Mouse (Mus musculus): ENCODE data around the gene Card11. TPM values are rescaled to one million over a fixed set of nuclear protein-coding genes. Genes with fewer than 3 reads are reported as not detected.

Gene Card11
- polyA plus RNA-seq, 1 experiment from 2014 or later = 20.0 TPM

DNA sequence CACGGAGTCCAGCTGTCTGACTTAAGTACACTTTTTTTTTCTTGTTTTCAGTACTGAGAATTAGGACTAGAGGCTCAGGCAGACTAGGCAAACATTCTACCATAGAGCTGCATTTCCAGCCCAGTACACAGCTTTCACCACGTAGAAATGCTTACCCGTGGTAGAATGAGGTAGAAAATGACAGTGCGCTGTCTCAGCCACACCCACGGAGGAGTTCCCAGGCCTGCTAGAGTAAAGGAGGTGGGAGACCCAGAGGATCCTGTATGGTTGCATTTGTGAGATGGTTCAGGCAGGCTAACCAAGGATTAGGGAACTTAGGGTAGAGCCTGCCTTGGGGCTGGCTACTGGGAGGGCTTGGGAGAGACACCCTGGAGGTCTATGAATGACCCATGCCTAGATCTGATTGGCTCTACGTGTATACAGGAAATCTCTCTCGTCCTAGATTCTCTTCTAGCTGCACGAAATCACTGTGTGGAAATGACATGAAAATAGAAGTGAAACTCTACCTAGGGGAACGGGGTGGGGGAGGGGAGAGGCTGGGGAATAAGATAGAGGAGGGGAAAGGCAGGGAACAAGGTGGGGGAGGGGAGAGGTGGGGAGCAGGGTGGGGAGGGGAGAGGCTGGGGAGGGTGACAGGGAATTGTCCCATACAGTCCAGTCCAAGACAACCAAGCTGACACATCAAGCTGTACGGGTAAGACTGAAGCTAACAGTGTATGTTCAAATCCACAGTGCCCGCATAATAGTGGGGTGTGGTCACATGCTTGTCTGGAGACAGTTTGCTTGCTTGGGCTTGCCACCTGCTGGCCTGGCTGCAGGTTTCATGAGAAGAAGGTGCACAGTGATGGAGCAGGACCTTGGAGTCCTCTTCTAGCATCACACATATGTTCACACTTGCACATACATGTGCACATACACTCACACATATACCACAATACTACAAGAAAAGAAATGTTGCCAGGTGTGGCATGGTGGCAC, 8.0 kb downstream of the Card11 start:
- DNase-seq (ENCODE audit: low spot score) = no peak

DNA sequence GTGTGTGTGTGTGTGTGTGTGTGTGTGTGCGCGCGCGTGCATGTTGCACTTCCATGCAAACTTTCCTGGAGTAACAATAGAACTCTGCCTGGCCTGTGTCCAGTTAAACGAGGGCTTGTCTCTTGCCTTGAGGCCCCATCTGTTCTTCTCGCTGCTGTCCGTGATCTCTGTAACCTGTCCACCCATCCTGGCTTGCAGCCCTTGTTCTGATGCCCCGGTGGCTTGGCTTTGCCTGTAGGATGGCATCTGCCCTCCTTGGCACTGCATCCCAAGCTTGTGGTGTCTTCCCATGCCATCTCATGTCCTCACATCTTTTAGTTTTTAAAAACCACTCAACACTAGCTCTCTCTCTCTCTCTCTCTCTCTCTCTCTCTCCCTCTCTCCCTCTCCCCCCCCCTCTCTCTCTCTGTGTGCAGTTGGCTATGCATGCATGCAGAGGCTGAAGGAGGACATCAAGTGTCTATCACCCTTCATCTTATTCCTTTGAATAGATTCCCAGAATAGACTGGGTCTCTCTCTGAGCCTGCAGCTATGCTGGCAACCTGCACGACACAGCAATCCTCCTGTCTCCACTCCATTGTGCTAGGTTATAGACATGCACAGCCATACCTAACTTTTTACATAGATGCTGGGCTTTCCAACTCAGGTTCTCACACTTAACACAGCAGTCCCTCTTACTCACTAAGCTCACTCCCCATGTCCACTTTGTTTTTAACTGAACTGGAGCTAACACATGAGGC, 14.9 kb downstream of the Card11 start:
- no peak for DNase-seq (ENCODE audit: low spot score)

DNA sequence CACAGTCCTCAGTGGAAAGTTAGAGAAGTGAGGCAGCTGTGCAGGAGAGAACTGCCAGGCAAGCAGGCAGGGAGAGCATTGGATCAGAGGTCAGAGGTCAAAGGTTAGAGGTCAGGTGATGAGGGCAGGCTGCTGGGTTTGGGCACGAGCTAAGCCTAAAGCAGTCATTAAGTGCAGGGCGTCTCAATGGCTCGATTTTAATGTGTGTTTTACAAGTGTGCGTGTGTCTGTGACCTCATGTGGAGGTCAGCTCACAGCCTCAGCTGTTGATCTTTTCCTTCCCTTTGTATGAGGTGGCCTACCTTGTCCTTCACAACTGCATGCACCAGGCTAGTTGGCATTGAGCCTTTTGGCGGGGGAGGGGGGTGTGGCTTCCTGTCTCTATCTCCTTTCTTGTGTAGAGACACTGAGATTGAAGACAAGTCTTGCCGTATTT, 19.0 kb downstream of the Card11 start:
- DNase-seq (ENCODE audit: low spot score) = no peak

DNA sequence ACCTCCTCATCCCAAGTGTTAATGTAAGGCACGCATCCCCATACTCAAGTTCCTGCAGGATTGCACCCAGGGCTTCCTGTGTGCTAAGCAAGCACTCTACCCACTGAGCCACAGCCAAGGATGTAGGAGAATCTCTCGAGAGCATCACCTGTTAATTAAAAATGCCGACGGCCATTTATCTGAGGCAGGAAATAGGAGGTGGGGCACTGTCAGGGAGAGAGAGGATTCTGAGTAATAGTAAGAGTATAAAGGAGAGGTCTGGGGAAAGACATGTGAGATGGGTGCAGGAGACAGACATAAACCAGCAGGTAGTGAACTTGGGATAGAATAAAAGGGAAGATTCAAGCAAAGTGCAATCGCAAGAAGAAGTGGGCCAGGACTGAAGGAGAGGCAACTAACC, 19.6 kb downstream of the Card11 start:
- DNase-seq (ENCODE audit: low spot score) = no peak

DNA sequence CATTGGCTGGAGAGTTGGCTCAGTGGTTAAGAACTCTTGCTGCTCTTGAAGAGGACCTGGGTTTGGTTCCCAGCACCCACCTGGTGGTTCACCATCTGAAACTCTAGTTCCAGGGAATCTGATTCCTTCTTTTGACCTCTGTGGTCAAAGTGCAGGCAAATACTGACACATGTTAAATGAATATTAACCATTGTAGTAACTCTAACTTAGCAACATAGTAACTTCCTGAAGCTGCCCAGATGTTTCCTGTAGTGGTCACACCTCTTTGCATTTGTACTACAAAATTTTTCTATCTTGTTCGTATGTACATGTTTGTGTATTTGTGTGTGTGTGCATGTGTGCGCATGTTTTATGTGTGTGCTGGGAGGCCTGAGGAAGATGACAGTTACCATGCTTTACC, 20.3 kb downstream of the Card11 start:
- DNase-seq (ENCODE audit: low spot score) = no peak

DNA sequence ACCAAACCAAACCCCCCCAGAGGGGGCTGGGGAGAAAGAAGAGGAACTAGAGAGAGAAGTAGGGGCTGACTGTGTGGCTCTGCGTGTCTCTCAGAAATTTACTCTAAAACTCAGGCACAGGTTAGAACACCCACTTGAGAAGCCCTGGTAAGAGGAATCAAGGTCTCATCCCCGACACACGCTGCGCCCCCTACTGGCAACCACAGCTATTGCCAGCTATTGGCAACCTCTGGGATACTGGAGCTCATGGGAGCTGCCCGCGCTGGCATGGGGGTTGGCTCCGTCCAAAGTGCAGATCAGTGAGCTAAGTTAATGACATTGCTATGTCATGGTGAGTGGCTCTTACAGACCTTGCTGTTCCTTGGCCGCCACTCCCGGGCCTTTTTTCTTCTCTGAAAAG, 37.4 kb downstream of the Card11 start:
- peak; percentile 63 for DNase-seq (ENCODE audit: low spot score)

DNA sequence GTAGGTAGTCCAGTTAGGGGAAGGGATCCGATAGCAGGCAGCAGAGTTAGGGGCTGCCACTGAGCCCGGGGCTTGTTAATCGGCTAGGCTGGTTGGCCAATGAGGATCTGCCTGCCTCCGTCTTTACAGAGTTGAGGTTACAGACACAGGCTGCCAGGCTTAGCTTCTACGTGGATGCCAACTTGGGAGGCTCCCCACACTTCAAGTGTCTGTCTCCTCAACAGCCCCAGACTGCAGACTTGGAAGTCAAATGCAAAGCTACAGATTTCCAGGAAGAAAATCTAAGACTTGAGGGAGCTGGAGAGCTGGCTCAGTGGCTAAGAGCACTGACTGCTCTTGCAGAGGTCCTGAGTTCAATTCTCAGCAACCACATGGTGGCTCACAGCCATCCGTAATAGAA, 39.6 kb downstream of the Card11 start:
- DNase-seq (ENCODE audit: low spot score) = no peak

DNA sequence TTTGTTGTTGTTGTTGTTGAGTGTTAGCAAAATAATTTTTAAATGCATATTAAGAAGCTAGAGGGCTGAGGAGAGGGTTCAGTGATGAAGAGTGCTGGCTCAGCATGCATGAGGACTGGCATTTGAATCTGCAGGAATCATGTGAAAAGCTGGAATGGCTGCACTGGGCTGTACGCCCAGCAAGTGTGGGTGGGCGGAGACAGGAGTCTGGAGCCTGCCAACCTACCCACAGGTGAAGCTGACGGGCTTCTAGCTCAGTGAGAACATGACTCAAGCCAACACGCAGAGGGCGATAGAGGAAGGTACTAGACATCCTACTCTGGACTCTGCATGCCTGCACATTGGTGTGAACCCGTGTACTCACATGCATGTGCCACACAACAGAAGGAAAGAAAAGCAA, 41.2 kb downstream of the Card11 start:
- no peak for DNase-seq (ENCODE audit: low spot score)

DNA sequence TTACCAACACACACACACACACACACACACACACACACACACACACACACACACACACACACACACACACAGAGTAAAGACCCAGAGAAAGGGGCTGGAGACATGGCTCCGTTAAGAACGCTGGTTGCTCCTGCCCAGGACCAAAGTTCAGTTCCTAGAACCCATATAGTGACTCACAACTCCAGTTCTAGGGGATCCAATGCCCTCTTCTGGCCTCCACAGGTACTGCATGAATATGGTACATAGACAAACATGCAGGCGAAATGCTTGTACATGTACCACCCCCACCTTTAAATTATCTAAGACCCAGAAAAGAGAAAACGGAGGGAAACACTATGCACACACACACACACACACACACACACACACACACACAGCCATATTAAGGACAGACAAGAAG, 43.3 kb downstream of the Card11 start:
- no peak for DNase-seq (ENCODE audit: low spot score)

DNA sequence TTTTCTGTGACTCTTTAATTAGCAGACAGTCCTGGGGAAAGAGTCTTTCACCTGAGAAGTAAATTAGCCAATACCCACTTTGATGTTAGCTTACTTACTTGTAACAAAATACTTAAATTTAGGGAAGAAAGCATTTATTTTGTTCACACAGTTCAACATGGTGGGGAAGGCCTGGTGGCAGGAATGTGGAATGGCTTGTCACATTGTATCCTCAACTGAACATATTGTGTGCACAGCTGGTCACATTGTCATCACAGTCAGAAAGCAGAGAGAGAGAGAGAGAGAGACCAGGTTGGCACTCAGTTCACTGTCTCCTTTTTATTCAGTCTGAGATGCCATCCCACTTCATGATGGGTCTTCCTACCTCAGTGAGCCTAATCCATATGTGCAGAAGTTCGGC, 44.7 kb downstream of the Card11 start:
- no peak for DNase-seq (ENCODE audit: low spot score)

DNA sequence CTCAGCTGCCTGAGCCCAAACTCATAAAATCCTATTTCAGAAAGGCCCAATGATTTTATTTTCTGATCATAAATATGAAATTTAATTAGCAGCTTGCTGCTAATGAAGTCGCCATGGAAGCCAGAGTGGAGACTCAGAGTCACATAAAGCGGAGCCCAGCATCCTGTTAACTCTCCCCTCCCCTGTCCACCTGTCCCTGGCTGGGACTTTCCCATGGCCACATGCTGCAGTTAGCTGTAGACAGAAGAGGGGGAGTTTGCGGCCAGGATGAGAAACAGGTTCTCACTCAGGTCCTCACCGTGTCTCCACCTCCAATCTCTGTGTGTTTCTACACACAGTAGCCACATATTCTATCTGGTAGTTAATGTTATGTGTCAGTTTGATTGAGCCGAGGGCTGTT, 48.6 kb downstream of the Card11 start:
- DNase-seq (ENCODE audit: low spot score) = no peak

DNA sequence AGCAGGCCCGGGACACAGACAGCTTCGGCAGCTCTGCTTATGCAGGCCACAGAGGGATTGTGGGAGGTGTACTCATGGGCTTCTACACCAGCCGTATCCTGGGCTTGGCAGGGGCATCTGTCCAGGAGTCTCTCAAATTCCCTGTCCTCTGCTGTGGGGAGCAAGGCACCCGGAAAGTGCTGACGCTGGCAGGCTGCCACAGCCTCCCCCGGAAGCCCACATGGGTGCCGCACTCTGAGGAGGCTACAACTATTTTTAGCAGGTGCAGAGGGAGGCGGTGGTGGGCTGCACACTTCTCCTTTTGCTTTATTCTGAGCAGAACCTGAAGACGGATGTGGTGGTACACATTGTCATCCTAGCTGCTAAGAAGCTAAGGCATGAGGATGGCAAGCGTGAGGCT, 52.4 kb downstream of the Card11 start:
- peak; percentile 93 for DNase-seq (ENCODE audit: low spot score)

DNA sequence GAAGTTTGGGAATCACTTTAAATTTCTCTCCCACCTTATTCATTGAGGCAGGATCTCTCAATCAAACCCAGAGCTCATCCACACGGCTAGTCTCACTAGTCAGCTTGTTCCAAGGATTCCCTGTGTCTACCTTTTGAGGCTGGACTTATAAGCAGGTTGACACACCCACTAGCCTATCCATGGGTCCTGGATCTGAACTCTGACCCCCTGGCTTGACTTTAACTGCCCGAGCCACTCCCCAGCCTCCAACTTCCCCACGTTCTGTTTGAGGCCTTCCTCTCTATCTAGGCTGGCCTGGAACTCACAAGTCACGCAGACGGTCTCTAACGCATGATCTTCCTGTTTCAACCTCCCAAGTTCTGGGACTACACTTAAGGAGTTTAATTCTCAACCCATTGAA, 54.3 kb downstream of the Card11 start:
- no peak for DNase-seq (ENCODE audit: low spot score)

DNA sequence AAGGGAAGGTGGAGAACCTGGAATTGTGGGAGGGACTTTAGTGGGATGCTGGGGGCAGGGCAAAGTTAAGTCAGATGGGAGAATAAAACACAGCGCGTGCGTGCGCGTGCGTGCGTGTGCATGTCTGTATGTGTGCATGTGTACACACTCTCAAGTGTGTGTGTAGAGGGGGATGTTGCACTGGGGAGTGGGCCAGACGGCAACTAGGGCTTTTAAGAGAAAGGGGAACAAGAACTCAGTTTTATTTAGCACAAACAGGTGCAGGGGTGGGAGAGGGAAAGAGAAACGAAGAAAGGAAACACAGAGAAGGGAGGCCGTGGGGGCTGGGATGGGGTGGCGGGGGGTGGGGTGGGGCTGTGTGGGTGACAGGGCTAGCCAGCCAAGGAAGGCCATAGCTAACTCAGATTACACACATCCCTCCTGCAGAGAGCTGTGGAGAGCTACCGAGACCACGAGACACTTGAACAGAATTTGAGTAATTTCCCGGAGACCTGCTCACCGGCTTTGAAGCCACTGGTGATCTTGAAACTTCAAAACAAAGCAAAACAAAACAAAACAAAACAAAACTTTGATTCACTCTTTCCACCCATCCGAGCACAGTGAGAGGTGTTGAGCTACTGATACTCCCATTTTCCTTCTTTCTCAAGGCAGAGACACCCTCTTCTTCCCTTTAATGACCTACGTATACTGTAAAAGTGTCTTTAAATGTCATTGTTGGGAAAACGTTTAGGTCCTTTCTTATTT, 55.8 kb downstream of the Card11 start:
- peak; percentile 55 for DNase-seq (ENCODE audit: low spot score)

DNA sequence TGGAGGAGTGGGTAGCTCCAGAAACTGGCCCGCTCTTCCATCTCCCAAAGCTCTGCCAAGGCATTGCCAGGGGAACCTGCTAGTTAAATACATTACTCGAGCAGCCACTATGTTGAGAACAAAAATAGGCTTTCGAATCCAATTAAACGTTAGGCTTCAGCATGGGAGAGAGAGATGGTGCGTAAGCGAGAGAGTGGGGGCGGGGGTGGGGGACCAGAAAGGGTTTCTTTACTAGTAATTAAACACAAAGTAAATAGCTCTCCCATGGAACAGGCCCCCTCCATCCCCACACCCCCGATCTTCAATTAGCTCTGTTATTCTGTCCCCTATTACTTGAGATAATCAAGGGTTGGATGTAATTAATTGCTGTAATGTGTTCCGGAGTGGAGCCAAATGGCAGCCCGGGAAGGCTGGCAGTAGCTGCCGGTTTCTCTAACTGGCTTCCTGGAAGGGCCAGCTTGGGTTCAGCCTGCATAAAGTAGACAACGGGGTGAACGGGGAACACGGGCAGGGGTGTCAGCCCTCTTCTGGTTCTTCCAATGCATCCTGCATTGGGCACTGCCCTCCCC, 59.4 kb downstream of the Card11 start:
- DNase-seq (ENCODE audit: low spot score) = no peak

DNA sequence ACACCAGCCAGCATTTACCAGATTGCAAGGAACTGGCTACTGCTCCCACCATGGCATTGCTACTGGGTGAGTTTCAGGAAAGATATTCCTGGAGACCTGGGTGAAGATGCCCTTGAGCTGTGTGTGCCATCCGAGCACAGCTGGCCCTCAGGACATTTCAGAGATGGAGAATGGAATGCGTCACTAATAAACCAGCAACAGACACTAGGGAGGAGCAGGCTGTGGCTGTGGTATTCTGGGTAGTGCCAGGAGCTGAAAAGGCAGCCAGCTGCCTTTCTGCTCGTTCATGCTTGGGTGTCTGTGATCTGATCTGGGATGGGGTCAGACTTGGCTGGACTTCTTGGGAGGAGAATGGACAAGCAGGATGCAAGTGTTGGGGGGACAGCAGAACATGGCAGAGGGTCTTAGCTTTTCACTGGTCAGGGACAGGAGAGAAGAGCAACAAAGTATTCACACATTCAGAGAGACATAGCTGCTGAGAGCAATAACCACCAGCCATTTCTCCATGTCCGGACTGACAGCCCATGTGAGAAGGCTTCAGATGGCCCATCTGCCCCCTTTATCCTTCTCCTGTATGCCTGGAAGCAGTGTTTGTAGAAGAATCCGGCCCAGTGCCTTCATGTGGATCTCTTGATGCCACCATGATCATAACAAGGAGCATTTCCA, 60.0 kb downstream of the Card11 start:
- no peak for DNase-seq (ENCODE audit: low spot score)

DNA sequence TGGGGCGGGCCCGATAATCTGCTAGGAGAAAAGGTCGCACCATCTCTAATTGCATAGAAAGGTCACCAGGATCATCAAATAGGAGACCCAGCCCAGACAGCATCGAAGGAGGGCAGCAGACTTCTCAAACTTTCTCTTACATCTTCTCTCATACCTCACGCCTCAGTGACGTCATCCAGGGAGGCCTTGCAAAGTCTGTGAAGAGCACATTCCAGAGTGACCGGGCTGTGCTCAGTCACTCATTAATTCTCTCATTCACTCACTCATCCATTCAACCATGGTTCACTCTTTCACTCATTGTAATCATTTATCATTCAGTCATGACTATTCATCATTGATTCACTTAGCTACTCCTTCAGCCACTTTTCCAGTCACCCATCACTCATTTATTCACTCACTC, 63.6 kb downstream of the Card11 start:
- DNase-seq (ENCODE audit: low spot score) = no peak

DNA sequence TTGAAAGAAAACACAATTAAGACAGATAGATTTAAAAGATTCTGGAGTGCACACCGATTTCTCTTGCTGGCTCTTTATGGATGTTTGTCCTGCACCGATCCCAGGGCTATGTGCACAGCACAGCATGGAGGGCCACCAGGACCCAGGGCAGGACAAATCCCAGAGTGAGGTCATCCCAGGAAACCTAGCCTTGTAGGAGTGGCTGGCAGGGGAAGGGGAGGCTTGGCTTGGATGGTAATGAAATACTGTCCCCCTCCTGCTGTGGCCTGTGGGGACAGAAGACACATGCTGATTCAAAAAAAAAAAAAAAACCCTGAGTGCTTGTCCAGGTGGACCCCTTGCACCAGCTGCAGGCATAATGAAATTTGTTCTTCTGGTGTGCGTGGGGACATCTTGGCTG, 64.5 kb downstream of the Card11 start:
- no peak for DNase-seq (ENCODE audit: low spot score)

DNA sequence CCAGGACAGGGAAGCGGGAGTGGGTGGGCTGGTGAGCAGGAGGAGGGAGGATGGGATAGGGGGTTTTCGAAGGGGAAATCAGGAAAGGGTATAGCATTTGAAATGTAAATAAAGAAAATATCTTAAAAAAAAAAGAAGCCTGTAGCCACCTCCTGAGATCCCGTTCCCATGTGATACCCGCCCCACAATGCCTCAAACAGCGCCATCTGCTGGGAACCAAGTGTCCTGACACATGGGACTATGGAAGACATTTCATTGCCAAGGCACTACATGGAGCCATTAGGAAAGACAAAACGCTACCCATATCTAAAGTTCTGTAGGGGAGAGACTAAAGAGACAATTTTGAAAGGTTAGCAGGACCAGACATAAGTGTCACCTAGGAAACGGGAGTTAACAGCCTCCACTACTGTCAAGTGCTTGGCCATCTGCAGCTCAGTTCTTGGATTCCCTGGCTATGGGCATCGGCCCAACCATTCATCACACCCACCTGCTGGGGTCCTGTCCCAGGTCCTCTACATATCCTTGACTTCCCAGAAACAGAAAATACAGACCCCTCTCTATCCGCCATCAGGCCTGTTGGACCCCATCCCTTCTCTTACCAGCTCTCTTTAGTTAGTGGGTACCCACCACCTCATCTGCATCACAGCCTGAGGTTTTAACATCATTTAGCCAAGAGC, 65.6 kb downstream of the Card11 start:
- no peak for DNase-seq (ENCODE audit: low spot score)

DNA sequence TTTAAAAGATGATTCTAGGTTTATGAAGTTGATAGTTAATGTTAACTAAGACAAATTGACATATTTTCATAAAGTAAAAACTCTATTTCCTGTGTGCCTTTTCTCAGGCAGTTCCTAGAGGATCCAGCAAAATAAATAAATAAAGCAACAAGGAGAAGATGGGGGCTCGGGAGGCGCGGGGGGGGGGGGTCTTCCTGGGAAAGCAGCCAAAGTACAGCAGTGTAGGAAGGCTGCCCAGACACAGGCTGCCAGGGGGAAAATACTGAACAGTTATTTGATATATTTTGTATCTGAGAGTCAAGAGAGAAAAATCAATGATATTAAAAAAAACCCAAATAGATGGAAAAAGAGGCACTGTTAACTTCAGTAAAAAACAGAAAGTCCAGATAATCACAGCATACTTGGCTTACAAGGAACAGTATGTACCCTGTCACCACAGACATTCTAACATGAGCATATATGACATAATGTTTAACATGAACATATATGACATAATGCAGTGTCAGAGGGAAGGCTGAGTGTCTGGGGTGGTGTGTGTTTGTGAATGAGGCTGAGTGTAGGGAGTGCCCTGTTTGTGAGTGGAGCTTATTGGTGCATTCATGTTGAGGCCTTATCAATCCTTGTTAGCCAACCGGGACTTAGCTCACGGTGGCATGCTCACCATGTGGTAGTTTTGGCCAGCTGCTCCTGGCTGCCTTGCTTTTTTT, 68.7 kb downstream of the Card11 start:
- no peak for DNase-seq (ENCODE audit: low spot score)
